Mouse (Mus musculus): Measurements from ENCODE around the gene Angptl3. TPM values are rescaled to one million over a fixed set of nuclear protein-coding genes. Genes with fewer than 3 reads are reported as not detected.

Gene Angptl3
- polyA plus RNA-seq (2012; fragmentation: generic; extraction: Trizol): 0.04 TPM

DNA sequence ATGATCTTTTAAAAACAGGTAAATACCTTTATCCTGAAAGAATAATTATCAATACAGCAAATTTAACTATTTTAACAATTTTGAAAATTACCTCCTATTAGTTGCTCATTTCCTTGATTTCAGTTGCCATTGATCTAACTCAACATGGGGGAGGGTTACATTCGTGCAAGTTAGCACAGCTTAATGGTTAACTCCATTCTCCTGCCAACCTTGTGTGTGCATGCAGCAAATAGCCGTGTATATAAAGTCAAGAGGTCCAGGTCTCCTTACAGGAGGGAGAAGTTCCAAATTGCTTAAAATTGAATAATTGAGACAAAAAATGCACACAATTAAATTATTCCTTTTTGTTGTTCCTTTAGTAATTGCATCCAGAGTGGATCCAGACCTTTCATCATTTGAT is at the start of gene Angptl3:
Gene Angptl3 (plus strand): TSS at position 269 of the 400 bp plus-strand sequence.
- Histone ChIP-seq H3K36me3 (ENCODE audit: control insufficient read depth, insufficient read depth) (no peaks in the 10 kb centered on the region), H3K4me3 (no peak within 1 kb of the TSS), H3K27me3 (ENCODE audit: control insufficient read depth, insufficient read depth, insufficient read length) (no peaks in the 10 kb centered on the region), H3K4me2 (ENCODE audit: low read depth) (no peak within 1 kb of the TSS), H3ac (ENCODE audit: control insufficient read depth, insufficient read length) (no peak within 1 kb of the TSS), H3K79me2 (ENCODE audit: control insufficient read depth, insufficient read depth) (no peaks in the 10 kb centered on the region)
- TF ChIP-seq E2F4 (IDR thresholded peaks at IDR 0.05; ENCODE audit: insufficient read depth) (no peak), CEBPB (IDR thresholded peaks at IDR 0.05; ENCODE audit: insufficient read depth, poor library complexity, severe bottlenecking) (no peak), REST (IDR thresholded peaks at IDR 0.05; ENCODE audit: insufficient read depth, insufficient read length) (no peak), MYOD1 (IDR thresholded peaks at IDR 0.05; ENCODE audit: control insufficient read depth in 1 of 3, insufficient read length in 2 of 3, low read depth in 2 of 3) (no peak), MYOG (IDR thresholded peaks at IDR 0.05; ENCODE audit: control insufficient read depth in 1 of 3, insufficient read depth in 1 of 3, insufficient read length in 2 of 3, low read depth in 2 of 3) (no peak), SRF (IDR thresholded peaks at IDR 0.05; ENCODE audit: control insufficient read depth, insufficient read length, low read depth) (no peak), TCF3 (IDR thresholded peaks at IDR 0.05; ENCODE audit: insufficient read length, low read depth) (no peak), USF1 (IDR thresholded peaks at IDR 0.05; ENCODE audit: low read depth) (no peak), POLR2A (IDR thresholded peaks at IDR 0.05; ENCODE audit: insufficient read length, low read depth) (no peak), TCF12 (IDR thresholded peaks at IDR 0.05; ENCODE audit: insufficient read depth, poor library complexity, severe bottlenecking) (no peak)

DNA sequence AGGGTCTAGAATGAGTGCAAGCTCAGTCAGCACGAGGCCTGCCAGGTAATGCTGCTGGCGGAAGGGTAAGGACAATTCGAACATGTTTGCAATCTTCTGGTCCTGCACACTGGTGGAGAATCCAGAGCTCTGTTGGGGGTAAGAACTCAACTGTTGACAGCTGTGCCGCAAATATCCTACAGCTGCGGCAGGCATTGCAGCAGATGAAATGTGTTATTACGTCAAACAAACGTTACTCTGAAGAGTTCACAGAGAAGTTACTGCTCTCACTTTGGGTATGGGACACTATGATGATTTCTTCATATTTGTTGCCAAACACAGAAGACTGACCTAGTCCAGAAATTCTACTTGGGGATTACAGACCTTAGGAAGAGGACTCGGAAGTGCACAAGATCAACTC is 46.1 kb upstream of the Angptl3 start:
- H3K36me3 ChIP-seq (ENCODE audit: control insufficient read depth, insufficient read depth): peaks cover 43% of the 10 kb centered on the region
- no peaks in the 10 kb centered on the region for H3K27me3 ChIP-seq (ENCODE audit: control insufficient read depth, insufficient read depth, insufficient read length)
- TF ChIP-seq REST (IDR thresholded peaks at IDR 0.05; ENCODE audit: insufficient read depth, insufficient read length): no peak
- TF ChIP-seq MYOG (IDR thresholded peaks at IDR 0.05; ENCODE audit: control insufficient read depth in 1 of 3, insufficient read depth in 1 of 3, insufficient read length in 2 of 3, low read depth in 2 of 3): no peak
- no peak for TF ChIP-seq POLR2AphosphoS2 (IDR thresholded peaks at IDR 0.05; ENCODE audit: insufficient read length, low read depth)
- no peak for TF ChIP-seq CEBPB (IDR thresholded peaks at IDR 0.05; ENCODE audit: insufficient read depth, poor library complexity, severe bottlenecking)
- TF ChIP-seq TCF12 (IDR thresholded peaks at IDR 0.05; ENCODE audit: insufficient read depth, poor library complexity, severe bottlenecking): no peak
- TF ChIP-seq MYOD1 (IDR thresholded peaks at IDR 0.05; ENCODE audit: control insufficient read depth in 1 of 3, insufficient read length in 2 of 3, low read depth in 2 of 3): no peak
- TF ChIP-seq USF1 (IDR thresholded peaks at IDR 0.05; ENCODE audit: low read depth): no peak
- no peak for TF ChIP-seq E2F4 (IDR thresholded peaks at IDR 0.05; ENCODE audit: insufficient read depth)
- no peak overlapping the region for H3K4me3 ChIP-seq
- no peaks in the 10 kb centered on the region for H3K79me2 ChIP-seq (ENCODE audit: control insufficient read depth, insufficient read depth)
- no peak overlapping the region for H3ac ChIP-seq (ENCODE audit: control insufficient read depth, insufficient read length)
- no peak overlapping the region for H3K4me2 ChIP-seq (ENCODE audit: low read depth)

DNA sequence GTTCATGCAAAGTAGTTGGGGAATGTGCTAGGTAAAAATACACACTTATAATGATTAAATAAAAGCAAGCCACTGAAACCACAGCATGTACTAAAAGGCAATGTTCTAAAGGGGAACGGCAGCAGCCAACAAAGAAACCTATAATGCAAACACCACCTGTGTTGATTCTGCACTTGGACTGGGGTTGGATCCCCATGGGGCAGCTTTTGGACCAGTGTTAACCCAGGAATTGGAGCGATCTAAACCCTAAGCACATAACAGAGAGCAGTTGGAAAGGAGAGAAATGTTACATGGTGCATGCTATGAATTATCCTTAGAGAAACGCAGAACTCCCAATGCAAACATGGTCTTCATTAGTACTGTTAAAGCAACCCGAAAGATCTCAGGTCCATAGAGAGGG is 37.3 kb upstream of the Angptl3 start:
- no peak for TF ChIP-seq MAX (IDR thresholded peaks at IDR 0.05; ENCODE audit: low read depth)
- H3K27me3 ChIP-seq (ENCODE audit: control insufficient read depth, insufficient read depth, insufficient read length): no peaks in the 10 kb centered on the region
- H3ac ChIP-seq (ENCODE audit: control insufficient read depth, insufficient read length): no peak overlapping the region
- H3K4me3 ChIP-seq: no peak overlapping the region
- H3K4me2 ChIP-seq (ENCODE audit: low read depth): no peak overlapping the region
- no peaks in the 10 kb centered on the region for H3K79me2 ChIP-seq (ENCODE audit: control insufficient read depth, insufficient read depth)
- H3K36me3 ChIP-seq (ENCODE audit: control insufficient read depth, insufficient read depth): peaks cover 19% of the 10 kb centered on the region

DNA sequence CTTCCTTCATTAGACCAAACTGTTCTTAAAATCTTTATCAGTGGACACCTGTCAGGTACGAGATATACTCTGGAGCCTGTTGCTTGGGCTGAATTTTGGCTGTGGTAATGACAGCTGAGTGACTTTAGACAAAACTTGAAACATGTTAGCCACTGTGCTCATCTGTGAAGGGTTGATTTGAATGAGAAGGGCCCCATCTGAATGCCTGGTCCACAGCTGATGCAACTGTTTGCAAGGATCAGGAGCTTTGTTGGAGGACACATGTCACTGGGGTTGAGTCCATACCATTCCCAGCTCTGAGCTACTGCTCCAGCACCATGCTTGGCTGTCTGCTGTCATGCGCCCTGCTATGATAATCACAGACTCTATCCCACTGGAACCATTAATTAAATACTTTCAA is 25.2 kb upstream of the Angptl3 start:
- Histone ChIP-seq H3K4me2 (ENCODE audit: low read depth) (no peak overlapping the region), H3ac (ENCODE audit: control insufficient read depth, insufficient read length) (no peak overlapping the region), H3K4me3 (no peak overlapping the region), H3K36me3 (ENCODE audit: control insufficient read depth, insufficient read depth) (peaks cover 21% of the 10 kb centered on the region), H3K27me3 (ENCODE audit: control insufficient read depth, insufficient read depth, insufficient read length) (no peaks in the 10 kb centered on the region), H3K79me2 (ENCODE audit: control insufficient read depth, insufficient read depth) (no peaks in the 10 kb centered on the region)
- TF ChIP-seq POLR2A (IDR thresholded peaks at IDR 0.05; ENCODE audit: insufficient read length, low read depth): peak; percentile 30
- TF ChIP-seq TCF12 (IDR thresholded peaks at IDR 0.05; ENCODE audit: insufficient read depth, poor library complexity, severe bottlenecking): no peak
- no peak for TF ChIP-seq MAX (IDR thresholded peaks at IDR 0.05; ENCODE audit: low read depth)
- no peak for TF ChIP-seq MYOD1 (IDR thresholded peaks at IDR 0.05; ENCODE audit: control insufficient read depth in 1 of 3, insufficient read length in 2 of 3, low read depth in 2 of 3)
- no peak for TF ChIP-seq REST (IDR thresholded peaks at IDR 0.05; ENCODE audit: insufficient read depth, insufficient read length)
- peak in 1 of 3 experiments; percentile 19 for TF ChIP-seq MYOG (IDR thresholded peaks at IDR 0.05; ENCODE audit: control insufficient read depth in 1 of 3, insufficient read depth in 1 of 3, insufficient read length in 2 of 3, low read depth in 2 of 3)
- no peak for TF ChIP-seq USF1 (IDR thresholded peaks at IDR 0.05; ENCODE audit: low read depth)
- no peak for TF ChIP-seq POLR2AphosphoS2 (IDR thresholded peaks at IDR 0.05; ENCODE audit: insufficient read length, low read depth)
- TF ChIP-seq E2F4 (IDR thresholded peaks at IDR 0.05; ENCODE audit: insufficient read depth): no peak
- no peak for TF ChIP-seq SRF (IDR thresholded peaks at IDR 0.05; ENCODE audit: control insufficient read depth, insufficient read length, low read depth)
- TF ChIP-seq CEBPB (IDR thresholded peaks at IDR 0.05; ENCODE audit: insufficient read depth, poor library complexity, severe bottlenecking): peak; percentile 98

DNA sequence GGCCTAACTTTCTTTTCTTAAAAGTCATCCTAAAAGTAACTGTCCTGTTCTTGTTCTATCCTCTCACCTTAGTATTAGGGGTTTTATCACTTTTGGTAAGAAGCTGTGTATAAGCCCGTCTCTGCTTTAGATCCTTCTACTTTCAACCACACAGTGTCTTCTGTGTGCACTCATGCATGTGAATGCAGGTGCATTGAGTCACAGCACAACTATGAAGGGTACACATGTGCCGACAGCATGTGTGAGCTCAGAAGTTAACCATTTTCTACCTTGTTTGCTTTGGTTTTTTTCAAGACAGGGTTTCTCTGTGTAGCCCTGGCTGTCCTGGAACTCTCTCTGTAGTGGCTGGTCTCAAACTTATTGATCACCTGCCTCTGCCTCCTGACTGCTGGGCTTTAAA is 24.4 kb upstream of the Angptl3 start:
- no peak overlapping the region for H3K4me2 ChIP-seq (ENCODE audit: low read depth)
- no peak overlapping the region for H3K4me3 ChIP-seq
- no peak overlapping the region for H3ac ChIP-seq (ENCODE audit: control insufficient read depth, insufficient read length)
- H3K36me3 ChIP-seq (ENCODE audit: control insufficient read depth, insufficient read depth): peaks cover 21% of the 10 kb centered on the region
- no peaks in the 10 kb centered on the region for H3K79me2 ChIP-seq (ENCODE audit: control insufficient read depth, insufficient read depth)
- no peaks in the 10 kb centered on the region for H3K27me3 ChIP-seq (ENCODE audit: control insufficient read depth, insufficient read depth, insufficient read length)
- TF ChIP-seq POLR2AphosphoS2 (IDR thresholded peaks at IDR 0.05; ENCODE audit: insufficient read length, low read depth): no peak
- TF ChIP-seq MYOG (IDR thresholded peaks at IDR 0.05; ENCODE audit: control insufficient read depth in 1 of 3, insufficient read depth in 1 of 3, insufficient read length in 2 of 3, low read depth in 2 of 3): no peak
- TF ChIP-seq USF1 (IDR thresholded peaks at IDR 0.05; ENCODE audit: low read depth): no peak
- no peak for TF ChIP-seq POLR2A (IDR thresholded peaks at IDR 0.05; ENCODE audit: insufficient read length, low read depth)
- no peak for TF ChIP-seq MAX (IDR thresholded peaks at IDR 0.05; ENCODE audit: low read depth)
- TF ChIP-seq TCF3 (IDR thresholded peaks at IDR 0.05; ENCODE audit: insufficient read length, low read depth): no peak
- TF ChIP-seq REST (IDR thresholded peaks at IDR 0.05; ENCODE audit: insufficient read depth, insufficient read length): no peak
- TF ChIP-seq CEBPB (IDR thresholded peaks at IDR 0.05; ENCODE audit: insufficient read depth, poor library complexity, severe bottlenecking): no peak
- TF ChIP-seq TCF12 (IDR thresholded peaks at IDR 0.05; ENCODE audit: insufficient read depth, poor library complexity, severe bottlenecking): no peak
- no peak for TF ChIP-seq E2F4 (IDR thresholded peaks at IDR 0.05; ENCODE audit: insufficient read depth)
- TF ChIP-seq SRF (IDR thresholded peaks at IDR 0.05; ENCODE audit: control insufficient read depth, insufficient read length, low read depth): no peak
- TF ChIP-seq MYOD1 (IDR thresholded peaks at IDR 0.05; ENCODE audit: control insufficient read depth in 1 of 3, insufficient read length in 2 of 3, low read depth in 2 of 3): no peak
